Mouse (Mus musculus) stomach, postnatal 0 days (tissue): ENCODE measurements around the gene Vmn1r223.
"Not testable (repeated sequence)": the region's sequence is repeated elsewhere in the genome, so short reads cannot be mapped to it uniquely, and the experiment has no call there.

Experiments
- CTCF ChIP-seq: IDR thresholded peaks from 2 replicates; pipeline ENCODE4 v1.5.1; 2016; ENCODE audit warnings: antibody characterized with exemption, low read depth, mild to moderate bottlenecking, moderate library complexity
- EP300 ChIP-seq: optimal IDR thresholded peaks from 2 replicates; pipeline ENCODE3; 2016; ENCODE audit warnings: antibody characterized with exemption

DNA sequence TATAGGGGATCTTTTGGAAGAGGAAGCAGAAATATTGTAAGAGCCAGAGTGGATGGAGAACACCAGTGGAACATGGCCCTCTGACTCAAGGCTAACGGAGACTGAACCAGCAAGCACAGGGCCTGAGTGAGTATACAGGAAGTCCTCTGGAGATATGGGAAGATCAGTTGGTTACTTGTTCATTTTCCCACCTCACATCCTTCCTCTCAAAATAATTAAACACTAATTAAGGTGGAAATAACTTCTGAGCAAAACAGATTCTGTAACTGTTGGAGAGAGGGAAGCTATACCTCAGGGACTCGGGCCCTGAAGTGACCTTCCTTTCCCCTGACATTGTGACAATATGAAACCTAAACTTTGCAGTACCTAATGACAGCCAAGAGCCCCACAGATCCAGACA, 33.1 kb upstream of the Vmn1r223 start, which contains the start of gene Vmn1r221:
- not testable (repeated sequence) for TF ChIP-seq EP300, CTCF
